Mouse (Mus musculus): ENCODE results near the gene Klhl36. TPM values are rescaled to one million over a fixed set of nuclear protein-coding genes. Genes with fewer than 3 reads are reported as not detected.

Gene Klhl36
- total and polyA plus RNA-seq, 2 experiments from 2014 or later = 20.3 to 23.0 TPM

- H3K27me3 ChIP-seq (ENCODE audit: insufficient read depth, low read length) = peaks cover 7% of the 10 kb centered on the region
- 26% methylated on average over 13 of the region's 13 CpGs for WGBS
- H3K27ac ChIP-seq (ENCODE audit: low read depth, low read length) = no peak overlapping the region
- no peak overlapping the region for H3K4me2 ChIP-seq (ENCODE audit: low read depth)
- H3K4me1 ChIP-seq (ENCODE audit: insufficient read depth) = no peaks in the 10 kb centered on the region
- ATAC-seq = no peak
- no peak overlapping the region for H3K4me3 ChIP-seq (ENCODE audit: low read depth, low read length)
- no peaks in the 10 kb centered on the region for H3K9me3 ChIP-seq (ENCODE audit: low read length)
- TF ChIP-seq CTCF (IDR thresholded peaks at IDR 0.05; ENCODE audit: low read depth) = no peak
- no peak for DNase-seq
- H3K9ac ChIP-seq = no peak overlapping the region
- H3K36me3 ChIP-seq (ENCODE audit: insufficient read depth) = no peaks in the 10 kb centered on the region
Observed at GRCm38 (mm10) chr8:119897933-119898332, 35.9 kb downstream of the Klhl36 start.

- H3K36me3 ChIP-seq (ENCODE audit: insufficient read depth) = no peaks in the 10 kb centered on the region
Observed at GRCm38 (mm10) chr8:119901349-119901748, 39.3 kb downstream of the Klhl36 start.

GRCm38 (mm10) chr8:119901952-119902351, 39.9 kb downstream of the Klhl36 start:
- WGBS = 80% methylated on average over 8 of the region's 8 CpGs
- no peak overlapping the region for H3K9ac ChIP-seq
- no peaks in the 10 kb centered on the region for H3K36me3 ChIP-seq (ENCODE audit: insufficient read depth)
- DNase-seq (no peak), ATAC-seq (no peak)
- peaks cover 7% of the 10 kb centered on the region for H3K27me3 ChIP-seq (ENCODE audit: insufficient read depth, low read length)
- H3K4me2 ChIP-seq (ENCODE audit: low read depth) = no peak overlapping the region
- H3K4me1 ChIP-seq (ENCODE audit: insufficient read depth) = no peaks in the 10 kb centered on the region
- H3K4me3 ChIP-seq (ENCODE audit: low read depth, low read length) = no peak overlapping the region
- no peak for TF ChIP-seq CTCF (IDR thresholded peaks at IDR 0.05; ENCODE audit: low read depth)
- H3K27ac ChIP-seq (ENCODE audit: low read depth, low read length) = no peak overlapping the region
- H3K9me3 ChIP-seq (ENCODE audit: low read length) = no peaks in the 10 kb centered on the region

More at GRCm38 (mm10) chr8:119901349-119901748, 39.3 kb downstream of the Klhl36 start:
- Histone ChIP-seq H3K27ac (ENCODE audit: low read depth, low read length) (no peak overlapping the region), H3K9me3 (ENCODE audit: low read length) (no peaks in the 10 kb centered on the region), H3K4me2 (ENCODE audit: low read depth) (no peak overlapping the region), H3K27me3 (ENCODE audit: insufficient read depth, low read length) (peaks cover 7% of the 10 kb centered on the region), H3K4me3 (ENCODE audit: low read depth, low read length) (no peak overlapping the region), H3K9ac (no peak overlapping the region), H3K4me1 (ENCODE audit: insufficient read depth) (no peaks in the 10 kb centered on the region)
- DNase-seq = no peak
- 85% methylated on average over 3 of the region's 3 CpGs for WGBS
- TF ChIP-seq CTCF (IDR thresholded peaks at IDR 0.05; ENCODE audit: low read depth) = no peak
- no peak for ATAC-seq

DNA sequence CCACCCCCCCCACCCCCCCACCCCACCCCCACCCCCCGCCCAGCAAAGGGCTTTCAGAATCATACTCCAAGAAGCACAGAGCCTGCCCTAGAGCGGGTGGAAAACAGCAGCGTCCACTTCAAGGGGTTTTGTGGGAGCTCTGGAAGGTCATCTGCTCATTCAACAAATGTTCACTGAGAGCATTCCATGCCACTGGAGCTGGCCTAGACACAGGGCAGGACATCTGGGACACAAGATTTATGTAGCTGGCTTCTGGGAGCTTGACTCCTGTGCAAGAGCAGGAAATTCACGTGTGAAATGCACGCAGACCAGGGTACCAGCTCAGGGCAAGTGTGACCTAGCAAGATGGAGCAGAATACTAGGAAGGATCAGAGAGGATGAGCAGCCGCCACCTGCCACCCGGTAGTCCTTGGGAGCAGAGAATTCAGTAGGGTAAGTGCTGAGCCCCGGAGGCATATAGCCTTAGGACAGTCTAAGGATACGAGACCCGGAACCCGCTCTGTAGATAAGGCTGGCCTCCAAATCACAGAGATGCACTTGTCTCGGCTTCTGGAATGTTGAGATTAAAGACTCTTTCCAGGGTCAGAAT, 42.4 kb downstream of the Klhl36 start:
- no peak overlapping the region for H3K27ac ChIP-seq (ENCODE audit: low read depth, low read length)
- no peak for ATAC-seq
- H3K4me3 ChIP-seq (ENCODE audit: low read depth, low read length) = no peak overlapping the region
- H3K27me3 ChIP-seq (ENCODE audit: insufficient read depth, low read length) = no peaks in the 10 kb centered on the region
- H3K9ac ChIP-seq = no peak overlapping the region
- TF ChIP-seq CTCF (IDR thresholded peaks at IDR 0.05; ENCODE audit: low read depth) = no peak
- DNase-seq = no peak
- no peak overlapping the region for H3K4me2 ChIP-seq (ENCODE audit: low read depth)
- no peaks in the 10 kb centered on the region for H3K9me3 ChIP-seq (ENCODE audit: low read length)
- no peaks in the 10 kb centered on the region for H3K4me1 ChIP-seq (ENCODE audit: insufficient read depth)
- WGBS = 64% methylated on average over 12 of the region's 12 CpGs
- H3K36me3 ChIP-seq (ENCODE audit: insufficient read depth) = no peaks in the 10 kb centered on the region

DNA sequence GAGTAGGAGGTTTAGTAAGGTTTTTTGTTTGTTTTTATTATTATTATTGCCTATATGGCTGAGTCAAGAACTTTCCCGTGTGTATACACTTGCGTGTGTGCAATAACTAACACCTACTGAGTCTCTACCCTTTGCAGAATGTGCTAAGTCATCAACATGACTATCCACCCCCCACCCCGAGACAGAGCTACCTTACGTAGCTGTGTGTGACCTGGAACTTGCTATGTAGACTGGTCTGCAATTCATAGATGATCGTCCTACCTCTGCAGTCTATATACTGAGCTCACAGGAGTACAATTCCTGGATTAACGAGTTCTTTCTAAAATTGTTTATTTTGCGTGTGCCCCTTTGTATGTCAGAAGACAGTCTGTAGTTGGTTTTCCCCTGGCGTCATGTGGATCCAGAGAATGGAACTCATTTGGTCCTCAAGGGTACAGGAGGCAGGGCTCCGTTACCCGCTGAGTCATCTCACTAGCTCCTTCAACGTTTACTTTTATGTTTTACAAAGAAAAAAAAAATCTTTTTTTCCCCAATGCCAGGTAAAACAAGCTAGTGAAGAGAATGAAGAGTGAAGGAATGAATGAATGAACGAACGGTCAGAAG, 48.0 kb downstream of the Klhl36 start, which contains the start of gene Usp10:
Gene Usp10 (plus strand): TSS at position 417 of the 603 bp plus-strand sequence.
- no peaks in the 10 kb centered on the region for H3K27me3 ChIP-seq (ENCODE audit: insufficient read depth, low read length)
- TF ChIP-seq CTCF (IDR thresholded peaks at IDR 0.05; ENCODE audit: low read depth) = no peak
- H3K27ac ChIP-seq (ENCODE audit: low read depth, low read length) = peak within 1 kb of the TSS; percentile 95
- peaks cover 26% of the 10 kb centered on the region for H3K4me1 ChIP-seq (ENCODE audit: insufficient read depth)
- H3K9ac ChIP-seq = peak within 1 kb of the TSS; percentile 72
- peak within 1 kb of the TSS; percentile 81 for H3K4me2 ChIP-seq (ENCODE audit: low read depth)
- peak within 1 kb of the TSS; percentile 65 for H3K4me3 ChIP-seq (ENCODE audit: low read depth, low read length)
- WGBS = 28% methylated on average over 13 of the region's 13 CpGs
- H3K36me3 ChIP-seq (ENCODE audit: insufficient read depth) = no peaks in the 10 kb centered on the region
- ATAC-seq = peak; percentile 30
- DNase-seq = no peak
- no peaks in the 10 kb centered on the region for H3K9me3 ChIP-seq (ENCODE audit: low read length)

DNA sequence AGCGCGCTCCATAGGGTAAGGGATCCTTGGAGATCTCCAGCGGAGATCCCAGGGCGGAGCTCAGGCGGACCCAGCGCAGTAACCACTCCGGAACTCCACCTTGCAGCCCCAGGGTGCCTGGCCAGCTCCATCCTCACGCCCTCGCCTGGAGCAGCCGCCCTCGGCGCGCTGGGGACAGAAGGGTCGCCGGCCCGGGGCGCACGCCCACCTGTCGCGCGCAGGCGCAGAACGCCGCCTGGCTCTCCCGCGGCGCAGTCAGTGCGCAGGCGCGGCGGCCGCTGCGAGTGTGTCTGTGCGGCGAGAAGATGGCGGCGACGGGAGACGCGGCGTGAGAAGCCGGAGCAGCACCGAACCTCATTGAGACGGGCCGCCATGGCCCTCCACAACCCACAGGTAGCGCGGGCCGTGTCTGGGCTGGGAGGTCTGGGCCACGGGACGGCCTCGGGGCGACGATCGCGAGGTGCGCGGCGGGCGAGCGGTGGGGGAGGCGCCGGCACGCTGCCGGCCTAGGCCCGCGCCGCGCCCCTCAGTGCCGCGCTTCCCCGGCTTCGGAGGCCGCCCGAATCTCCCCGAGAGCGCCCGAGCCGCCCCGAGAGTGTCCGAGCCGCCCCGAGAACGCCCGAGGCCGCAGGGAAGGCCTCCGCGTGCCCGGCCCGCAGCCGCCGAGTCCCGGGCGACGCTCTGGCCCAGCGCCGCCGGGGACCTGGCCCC, 48.6 kb downstream of the Klhl36 start, which contains the start of gene Gm20388:
Gene Gm20388 (plus strand): TSS at position 295 of the 711 bp plus-strand sequence.
- 2% methylated on average over 69 of the region's 97 CpGs for WGBS
- H3K4me2 ChIP-seq (ENCODE audit: low read depth) = peak within 1 kb of the TSS; percentile 81
- H3K9me3 ChIP-seq (ENCODE audit: low read length) = no peaks in the 10 kb centered on the region
- H3K9ac ChIP-seq = peak within 1 kb of the TSS; percentile 72
- ATAC-seq (peak; percentile 97), DNase-seq (peak; percentile 96)
- H3K4me1 ChIP-seq (ENCODE audit: insufficient read depth) = peaks cover 26% of the 10 kb centered on the region
- H3K36me3 ChIP-seq (ENCODE audit: insufficient read depth) = no peaks in the 10 kb centered on the region
- peak within 1 kb of the TSS; percentile 95 for H3K27ac ChIP-seq (ENCODE audit: low read depth, low read length)
- no peak for TF ChIP-seq CTCF (IDR thresholded peaks at IDR 0.05; ENCODE audit: low read depth)
- H3K27me3 ChIP-seq (ENCODE audit: insufficient read depth, low read length) = no peaks in the 10 kb centered on the region
- H3K4me3 ChIP-seq (ENCODE audit: low read depth, low read length) = peak within 1 kb of the TSS; percentile 65
